Mouse (Mus musculus) neutrophil, adult 65 days (primary cell): Measurements from ENCODE around the gene Fas. TPM values are rescaled to one million over a fixed set of nuclear protein-coding genes. Genes with fewer than 3 reads are reported as not detected.

Source experiments
- total RNA-seq: library from RNA; stranded (reverse); gene quantifications from 2 replicates; pipeline ENCODE4 v1.2.4, GENCODE M21; 2023

Gene Fas
- 37.3 and 42.3 TPM in 2 replicates for total RNA-seq

GRCm38 (mm10) chr19:34289948-34290789 is at the start of gene Fas:
Gene Fas, plus strand, starts transcription at chr19:34290666.

GRCm38 (mm10) chr19:34254880-34255681 is 35.4 kb upstream of the Fas start, which contains the start of gene Acta2:
Gene Acta2, minus strand, starts transcription at chr19:34255590.

Other genes with a start within 250 kb of the Fas start
- gene Lipn, start 223.3 kb upstream of the Fas start, total RNA-seq, result not detected in 2 replicates
- not detected in 2 replicates for gene Lipm, start 189.7 kb upstream of the Fas start, total RNA-seq
- gene Ankrd22, start 124.6 kb upstream of the Fas start, total RNA-seq, result 57.6 and 61.7 TPM in 2 replicates
- 20.0 and 20.9 TPM in 2 replicates for gene Stambpl1, start 98.4 kb upstream of the Fas start, total RNA-seq
- 25.7 and 30.4 TPM in 2 replicates for gene Acta2, start 35.1 kb upstream of the Fas start, total RNA-seq
- not detected in 2 replicates for gene Ch25h, start 184.5 kb downstream of the Fas start, total RNA-seq
- 54.6 and 68.1 TPM in 2 replicates for gene Lipa, start 236.8 kb downstream of the Fas start, total RNA-seq